Mouse (Mus musculus): ENCODE measurements around the gene 4930412O13Rik. TPM values are rescaled to one million over a fixed set of nuclear protein-coding genes. Genes with fewer than 3 reads are reported as not detected.
A peak's percentile ranks its signal among the peaks of the same experiment; 100 is the strongest.

The 4930412O13Rik gene
- polyA plus RNA-seq, 1 experiment from 2014 or later, result 0.23 TPM

- Histone ChIP-seq H3K4me1 (peaks cover 33% of the 10 kb centered on the region), H3K36me3 (no peaks in the 10 kb centered on the region), H3K9me3 (replicated peaks) (no peaks in the 10 kb centered on the region), H3K4me2 (peak overlapping the region; percentile 52), H3K27me3 (replicated peaks) (peaks cover 81% of the 10 kb centered on the region), H3K27ac (replicated peaks) (no peak overlapping the region), H3K9ac (replicated peaks) (no peak overlapping the region), H3K4me3 (replicated peaks) (peak overlapping the region; percentile 5)
- under 1% methylated on average over 38 of the region's 39 CpGs for WGBS
- ATAC-seq (ENCODE audit: low FRiP score), result no peak
Observed at GRCm38 (mm10) chr2:9882371-9882925, 1.4 kb downstream of the 4930412O13Rik start.

- Histone ChIP-seq H3K27me3 (replicated peaks) (peaks cover 83% of the 10 kb centered on the region), H3K9me3 (replicated peaks) (no peaks in the 10 kb centered on the region), H3K27ac (replicated peaks) (no peak overlapping the region), H3K4me1 (peaks cover 32% of the 10 kb centered on the region), H3K4me2 (peak overlapping the region; percentile 52), H3K4me3 (replicated peaks) (peak overlapping the region; percentile 5), H3K36me3 (no peaks in the 10 kb centered on the region), H3K9ac (replicated peaks) (no peak overlapping the region)
- 1% methylated on average over 43 of the region's 43 CpGs for WGBS
- ATAC-seq (ENCODE audit: low FRiP score), result no peak
Observed at GRCm38 (mm10) chr2:9882926-9883802, 2.1 kb downstream of the 4930412O13Rik start.

- Histone ChIP-seq H3K4me2 (peak overlapping the region; percentile 31), H3K9me3 (replicated peaks) (no peaks in the 10 kb centered on the region), H3K27me3 (replicated peaks) (peaks cover 83% of the 10 kb centered on the region), H3K27ac (replicated peaks) (no peak overlapping the region), H3K4me3 (replicated peaks) (peak overlapping the region; percentile 5; the same call in 1 of the 2 replicates), H3K4me1 (peaks cover 28% of the 10 kb centered on the region), H3K36me3 (no peaks in the 10 kb centered on the region), H3K9ac (replicated peaks) (no peak overlapping the region)
- under 1% methylated on average over 24 of the region's 27 CpGs for WGBS
- ATAC-seq (ENCODE audit: low FRiP score), result no peak
Observed at GRCm38 (mm10) chr2:9883803-9884532, 2.9 kb downstream of the 4930412O13Rik start.

- H3K36me3 ChIP-seq, result no peaks in the 10 kb centered on the region
- no peaks in the 10 kb centered on the region for H3K9me3 ChIP-seq (replicated peaks)
- H3K27ac ChIP-seq (replicated peaks), result no peak overlapping the region
- H3K4me2 ChIP-seq, result no peak overlapping the region
- H3K27me3 ChIP-seq (replicated peaks), result peaks cover 83% of the 10 kb centered on the region
- ATAC-seq (ENCODE audit: low FRiP score), result no peak
- H3K9ac ChIP-seq (replicated peaks), result no peak overlapping the region
- 3% methylated on average over 15 of the region's 15 CpGs for WGBS
- H3K4me3 ChIP-seq (replicated peaks), result no peak overlapping the region
- H3K4me1 ChIP-seq, result peaks cover 26% of the 10 kb centered on the region
Observed at GRCm38 (mm10) chr2:9884533-9885216, 3.6 kb downstream of the 4930412O13Rik start.

- Histone ChIP-seq H3K9ac (replicated peaks) (no peak overlapping the region), H3K4me2 (no peak overlapping the region), H3K36me3 (no peaks in the 10 kb centered on the region), H3K4me1 (peaks cover 25% of the 10 kb centered on the region), H3K9me3 (replicated peaks) (no peaks in the 10 kb centered on the region), H3K27me3 (replicated peaks) (peaks cover 83% of the 10 kb centered on the region), H3K27ac (replicated peaks) (no peak overlapping the region), H3K4me3 (replicated peaks) (no peak overlapping the region)
- WGBS, result 2% methylated on average over 14 of the region's 14 CpGs
- ATAC-seq (ENCODE audit: low FRiP score), result no peak
Observed at GRCm38 (mm10) chr2:9885217-9885770, 4.2 kb downstream of the 4930412O13Rik start.

- no peak overlapping the region for H3K27ac ChIP-seq (replicated peaks)
- H3K4me1 ChIP-seq, result peaks cover 22% of the 10 kb centered on the region
- no peak overlapping the region for H3K9ac ChIP-seq (replicated peaks)
- H3K4me3 ChIP-seq (replicated peaks), result no peak overlapping the region
- no peak overlapping the region for H3K4me2 ChIP-seq
- H3K36me3 ChIP-seq, result no peaks in the 10 kb centered on the region
- no peaks in the 10 kb centered on the region for H3K9me3 ChIP-seq (replicated peaks)
- no peak for ATAC-seq (ENCODE audit: low FRiP score)
- 8% methylated on average over 3 of the region's 3 CpGs for WGBS
- peaks cover 86% of the 10 kb centered on the region for H3K27me3 ChIP-seq (replicated peaks)
Observed at GRCm38 (mm10) chr2:9886031-9886430, 5.0 kb downstream of the 4930412O13Rik start.

- Histone ChIP-seq H3K4me2 (no peak overlapping the region), H3K27ac (replicated peaks) (no peak overlapping the region), H3K4me1 (peaks cover 14% of the 10 kb centered on the region), H3K36me3 (no peaks in the 10 kb centered on the region), H3K4me3 (replicated peaks) (no peak overlapping the region), H3K27me3 (replicated peaks) (peaks cover 81% of the 10 kb centered on the region), H3K9me3 (replicated peaks) (no peaks in the 10 kb centered on the region), H3K9ac (replicated peaks) (no peak overlapping the region)
- ATAC-seq (ENCODE audit: low FRiP score), result no peak
- WGBS, result 1% methylated on average over 7 of the region's 7 CpGs
Observed at GRCm38 (mm10) chr2:9886921-9887610, 6.0 kb downstream of the 4930412O13Rik start.

- Histone ChIP-seq H3K4me3 (replicated peaks) (no peak overlapping the region), H3K9ac (replicated peaks) (no peak overlapping the region), H3K4me1 (peaks cover 9% of the 10 kb centered on the region; the same call in 1 of the 2 replicates), H3K27me3 (replicated peaks) (peaks cover 86% of the 10 kb centered on the region), H3K36me3 (no peaks in the 10 kb centered on the region), H3K9me3 (replicated peaks) (no peaks in the 10 kb centered on the region), H3K27ac (replicated peaks) (no peak overlapping the region), H3K4me2 (no peak overlapping the region)
- ATAC-seq (ENCODE audit: low FRiP score), result no peak
- 0% methylated on average over 7 of the region's 7 CpGs for WGBS
Observed at GRCm38 (mm10) chr2:9887636-9888035, 6.6 kb downstream of the 4930412O13Rik start.

- peak; percentile 51; the same call in 1 of the 2 replicates for ATAC-seq (ENCODE audit: low FRiP score)
- H3K9ac ChIP-seq (replicated peaks), result no peak within 1 kb of the TSS
Observed at GRCm38 (mm10) chr2:9888913-9889650, 8.0 kb downstream of the 4930412O13Rik start, which contains the start of gene 9230102O04Rik. 9230102O04Rik (minus strand) TSS chr2:9889540.

GRCm38 (mm10) chr2:9889651-9890183, 8.7 kb downstream of the 4930412O13Rik start, which contains the start of gene Gata3:
Gata3 (minus strand) TSS chr2:9890034.
- H3K9ac ChIP-seq (replicated peaks), result no peak within 1 kb of the TSS
- under 1% methylated on average over 23 of the region's 23 CpGs for WGBS

More at GRCm38 (mm10) chr2:9888913-9889650, 8.0 kb downstream of the 4930412O13Rik start, which contains the start of gene 9230102O04Rik:
- Histone ChIP-seq H3K36me3 (no peaks in the 10 kb centered on the region), H3K9me3 (replicated peaks) (no peaks in the 10 kb centered on the region), H3K4me1 (peaks cover 6% of the 10 kb centered on the region; the same call in 1 of the 2 replicates), H3K27ac (replicated peaks) (no peak within 1 kb of the TSS), H3K4me3 (replicated peaks) (peak within 1 kb of the TSS; percentile 11; the same call in 1 of the 2 replicates), H3K4me2 (peak within 1 kb of the TSS; percentile 38), H3K27me3 (replicated peaks) (peaks cover 94% of the 10 kb centered on the region)
- WGBS, result under 1% methylated on average over 30 of the region's 30 CpGs

More at GRCm38 (mm10) chr2:9889651-9890183, 8.7 kb downstream of the 4930412O13Rik start, which contains the start of gene Gata3:
- Histone ChIP-seq H3K4me2 (peak within 1 kb of the TSS; percentile 38), H3K4me3 (replicated peaks) (peak within 1 kb of the TSS; percentile 11; the same call in 1 of the 2 replicates), H3K9me3 (replicated peaks) (no peaks in the 10 kb centered on the region), H3K27ac (replicated peaks) (no peak within 1 kb of the TSS), H3K27me3 (replicated peaks) (peaks cover 94% of the 10 kb centered on the region), H3K4me1 (peaks cover 6% of the 10 kb centered on the region; the same call in 1 of the 2 replicates), H3K36me3 (no peaks in the 10 kb centered on the region)
- ATAC-seq (ENCODE audit: low FRiP score), result no peak
